Mouse (Mus musculus) adrenal gland, postnatal 10 days (tissue): Measurements from ENCODE around the gene 1700057G04Rik. TPM values are rescaled to one million over a fixed set of nuclear protein-coding genes. Genes with fewer than 3 reads are reported as not detected.

Source experiments
- DNase-seq: peaks from one replicate; pipeline ENCODE4 v3.0.0; 2021; ENCODE audit warnings: mixed read lengths
- long read RNA-seq, 2 experiments: library from polyadenylated mRNA; stranded (forward); transcript quantifications; one replicate each; pipeline ENCODE4 v2.0.0; 2021
- total RNA-seq, 2 experiments: library from RNA; stranded (reverse); gene quantifications; 2 replicates each; pipeline ENCODE4 v1.2.3; 2021

Gene 1700057G04Rik
- not detected for total RNA-seq
- long read RNA-seq, experiment 1, result 0 reads
- long read RNA-seq, experiment 2, result 0 reads

DNA sequence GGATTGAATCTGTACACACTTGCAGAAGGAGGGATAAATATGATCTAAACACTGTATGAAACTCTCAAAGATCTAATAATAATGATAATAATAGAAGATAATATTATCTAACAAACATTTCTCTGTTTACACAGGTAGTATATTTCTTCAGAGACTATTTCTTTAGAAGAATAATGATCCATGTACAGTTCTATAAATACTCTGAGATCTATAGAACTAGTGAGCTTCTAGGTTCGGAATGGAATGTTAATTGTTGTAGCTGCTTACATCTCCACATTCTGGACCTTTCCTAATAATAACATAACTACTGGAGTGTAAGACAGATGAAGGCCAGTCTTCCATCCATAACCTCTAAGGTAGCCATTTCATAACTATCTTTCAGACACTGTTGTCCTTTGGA lies at the start of gene 1700057G04Rik:
Gene 1700057G04Rik, plus strand, starts transcription at position 301 of the 400 bp plus-strand sequence.
- DNase-seq, result no peak

DNA sequence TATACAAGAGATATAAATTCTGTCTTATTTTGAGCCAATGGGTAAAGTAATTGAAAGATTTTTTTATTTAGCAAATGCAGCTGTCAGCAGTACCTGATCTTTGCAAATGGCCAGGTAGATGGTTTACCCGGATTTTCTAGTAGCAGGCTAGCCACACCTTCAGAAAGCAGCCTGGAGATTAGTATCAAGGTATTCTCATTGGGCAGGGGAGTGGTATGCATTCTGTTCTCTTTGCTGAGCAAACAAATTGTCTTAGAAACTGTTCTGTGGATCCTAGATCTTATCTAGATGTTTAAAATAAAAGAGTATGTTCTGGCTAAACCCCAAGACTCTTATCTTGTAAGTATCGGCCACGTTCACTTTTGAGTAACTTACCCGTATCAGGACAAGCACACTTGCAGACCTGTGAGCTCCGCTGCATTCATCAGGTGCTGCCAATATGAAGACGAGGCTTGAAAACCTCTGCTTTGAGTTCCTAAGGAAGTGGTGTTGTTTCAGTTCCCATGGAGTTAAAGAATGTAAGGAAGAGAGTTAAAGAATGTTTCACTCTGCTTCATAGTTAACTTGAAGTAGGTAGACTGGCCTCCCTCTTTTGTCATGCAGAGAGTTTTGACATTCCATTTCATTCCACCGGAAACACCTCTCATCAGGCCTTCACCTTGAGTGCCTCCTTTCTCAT lies 48.6 kb upstream of the 1700057G04Rik start:
- DNase-seq, result no peak

DNA sequence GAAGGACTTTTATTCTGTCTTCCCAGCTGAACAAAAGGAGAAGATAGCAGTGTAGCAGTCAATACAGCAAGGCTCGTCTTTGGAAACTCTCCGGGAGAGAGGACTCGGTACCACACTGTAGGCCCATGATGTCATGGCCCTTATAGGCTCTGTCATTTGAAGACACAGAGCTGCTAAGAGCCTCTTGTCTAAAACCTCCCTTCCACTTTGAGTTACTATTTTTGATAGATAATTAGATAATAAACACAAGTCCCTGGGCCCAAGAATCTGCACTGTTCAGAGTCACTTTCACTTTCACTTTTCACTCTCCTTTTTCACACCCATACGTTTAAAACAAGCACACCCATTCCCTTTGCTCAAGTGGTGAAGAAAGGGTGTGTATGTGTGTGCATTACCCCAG lies 43.5 kb upstream of the 1700057G04Rik start:
- DNase-seq, result no peak

DNA sequence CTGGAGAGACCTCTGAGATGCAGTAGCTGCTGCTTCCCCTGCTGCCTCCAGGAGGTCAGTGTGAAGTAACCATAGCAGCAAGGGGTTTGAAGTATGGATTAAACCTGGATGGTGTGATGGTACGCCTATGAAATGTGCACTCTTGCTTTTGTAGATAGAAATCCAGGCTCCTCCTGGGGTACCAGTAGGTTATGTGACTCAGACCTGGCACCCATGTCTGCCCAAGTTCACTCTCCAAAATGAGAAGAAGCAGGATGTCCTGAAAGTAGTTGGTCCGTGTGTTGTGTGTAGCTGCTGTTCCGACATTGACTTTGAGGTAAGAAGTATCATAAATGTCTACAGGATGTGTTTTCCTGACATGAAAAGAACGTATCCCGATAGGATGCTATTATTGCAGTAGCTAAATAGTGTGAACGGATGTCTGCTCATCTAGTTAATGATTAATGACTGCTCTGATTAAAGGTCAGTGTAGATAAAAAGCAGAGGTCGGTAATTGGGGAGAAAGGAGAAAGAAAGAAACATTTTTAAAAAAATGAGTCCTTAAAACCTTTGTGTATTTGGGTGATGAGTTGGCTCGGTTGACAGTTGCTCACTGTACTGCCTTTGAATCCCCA lies 42.5 kb upstream of the 1700057G04Rik start:
- DNase-seq, result no peak

DNA sequence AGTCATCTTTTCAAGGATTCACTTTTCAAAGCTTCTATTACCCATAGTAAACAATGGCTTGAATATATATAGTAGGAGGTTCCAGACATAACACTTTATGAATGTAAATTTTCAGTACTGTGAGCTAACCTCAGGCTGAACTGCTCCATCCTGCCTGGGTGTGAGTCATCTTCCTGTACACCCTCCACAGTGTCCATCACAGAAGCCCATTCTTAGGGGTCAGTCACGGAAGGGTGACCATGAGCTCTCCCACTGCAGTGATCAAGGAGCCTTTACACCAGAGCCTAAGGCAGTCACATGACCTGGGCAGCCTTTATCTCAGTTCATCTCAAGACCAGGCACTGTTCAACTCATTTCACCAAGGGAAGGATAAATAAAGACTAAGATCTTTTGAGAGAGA lies 41.4 kb upstream of the 1700057G04Rik start:
- no peak for DNase-seq

DNA sequence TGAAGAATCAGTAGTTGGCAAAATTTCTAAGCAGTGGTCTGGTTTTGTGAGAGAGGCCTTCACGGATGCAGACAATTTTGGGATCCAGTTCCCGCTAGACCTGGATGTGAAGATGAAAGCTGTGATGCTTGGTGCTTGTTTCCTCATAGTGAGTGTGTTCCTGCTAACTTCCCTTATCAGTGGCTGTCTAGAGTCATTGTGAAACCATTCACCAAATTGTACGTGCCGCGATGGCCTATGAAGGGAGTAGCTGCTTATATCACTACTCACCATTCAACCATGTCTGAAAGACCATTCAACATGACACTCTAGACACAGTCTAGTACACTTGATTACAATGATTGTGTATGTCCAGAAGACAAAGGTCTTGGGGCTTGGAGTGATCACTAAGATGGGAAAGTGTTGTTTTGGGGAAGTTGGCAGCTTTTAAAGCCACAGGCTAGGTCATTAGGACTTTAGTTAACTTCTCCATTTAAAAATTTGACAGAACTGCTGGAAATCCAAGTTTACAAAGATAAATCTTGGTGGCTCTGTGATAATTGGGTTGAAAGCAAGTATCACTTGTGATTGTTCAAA lies 39.3 kb upstream of the 1700057G04Rik start:
- no peak for DNase-seq

DNA sequence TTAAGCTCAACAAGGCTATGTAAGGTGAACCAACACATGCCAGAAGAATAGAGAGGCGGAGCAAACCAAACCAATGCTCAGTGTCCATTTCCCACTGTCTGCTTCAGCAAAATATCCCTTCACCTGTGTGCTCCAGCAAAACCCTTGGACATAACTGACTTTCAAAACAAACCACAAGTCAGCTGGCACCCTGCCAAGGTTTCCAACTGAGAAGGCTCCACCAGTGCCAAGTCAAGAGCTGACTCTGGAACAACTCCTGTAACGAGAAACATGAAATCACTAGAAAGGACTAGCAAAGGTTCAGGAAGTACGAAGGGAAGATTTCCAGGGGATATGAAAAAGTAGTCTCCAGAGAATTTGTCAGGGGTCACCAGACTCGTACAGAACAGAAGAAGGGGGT lies 38.2 kb upstream of the 1700057G04Rik start:
- peak; percentile 88 for DNase-seq

DNA sequence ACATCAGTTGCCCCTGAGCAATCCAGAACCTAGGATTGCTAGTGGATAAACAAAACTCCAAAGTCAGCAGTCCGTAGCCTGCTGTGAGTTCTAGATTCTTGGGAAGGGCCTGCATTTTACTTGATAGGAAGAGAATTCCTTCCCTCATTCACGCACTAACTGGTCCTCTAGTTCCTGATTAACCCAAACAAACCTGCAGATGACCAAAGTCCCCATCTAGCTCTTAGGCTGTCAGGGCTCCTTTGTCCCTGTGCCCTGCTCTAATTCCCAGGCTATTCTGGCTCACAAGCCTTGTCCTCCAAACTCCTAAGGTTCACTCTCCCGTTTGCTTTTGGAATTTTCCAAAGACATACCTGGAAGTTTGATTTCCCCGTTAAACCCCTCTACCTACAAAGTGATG lies 36.5 kb upstream of the 1700057G04Rik start:
- no peak for DNase-seq

DNA sequence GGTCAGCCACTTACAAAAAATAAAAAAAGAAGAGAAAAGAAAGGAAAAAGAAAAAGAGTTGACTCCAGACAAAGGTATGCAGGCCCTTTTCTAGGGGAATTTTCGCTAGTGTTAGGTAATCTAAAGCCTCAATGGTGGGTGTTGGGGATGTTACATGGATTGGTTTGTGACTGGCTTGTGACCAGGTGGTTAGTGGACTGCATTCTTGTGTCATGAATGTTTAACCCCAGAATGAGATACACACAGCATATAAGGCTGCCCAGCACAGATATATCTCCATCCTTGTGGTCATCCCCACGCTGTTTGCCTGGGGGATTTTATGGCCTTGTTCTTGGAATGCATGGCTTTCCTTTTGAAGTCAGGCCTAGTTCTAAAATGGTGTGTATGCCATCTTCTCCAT lies 35.9 kb upstream of the 1700057G04Rik start:
- DNase-seq, result no peak

DNA sequence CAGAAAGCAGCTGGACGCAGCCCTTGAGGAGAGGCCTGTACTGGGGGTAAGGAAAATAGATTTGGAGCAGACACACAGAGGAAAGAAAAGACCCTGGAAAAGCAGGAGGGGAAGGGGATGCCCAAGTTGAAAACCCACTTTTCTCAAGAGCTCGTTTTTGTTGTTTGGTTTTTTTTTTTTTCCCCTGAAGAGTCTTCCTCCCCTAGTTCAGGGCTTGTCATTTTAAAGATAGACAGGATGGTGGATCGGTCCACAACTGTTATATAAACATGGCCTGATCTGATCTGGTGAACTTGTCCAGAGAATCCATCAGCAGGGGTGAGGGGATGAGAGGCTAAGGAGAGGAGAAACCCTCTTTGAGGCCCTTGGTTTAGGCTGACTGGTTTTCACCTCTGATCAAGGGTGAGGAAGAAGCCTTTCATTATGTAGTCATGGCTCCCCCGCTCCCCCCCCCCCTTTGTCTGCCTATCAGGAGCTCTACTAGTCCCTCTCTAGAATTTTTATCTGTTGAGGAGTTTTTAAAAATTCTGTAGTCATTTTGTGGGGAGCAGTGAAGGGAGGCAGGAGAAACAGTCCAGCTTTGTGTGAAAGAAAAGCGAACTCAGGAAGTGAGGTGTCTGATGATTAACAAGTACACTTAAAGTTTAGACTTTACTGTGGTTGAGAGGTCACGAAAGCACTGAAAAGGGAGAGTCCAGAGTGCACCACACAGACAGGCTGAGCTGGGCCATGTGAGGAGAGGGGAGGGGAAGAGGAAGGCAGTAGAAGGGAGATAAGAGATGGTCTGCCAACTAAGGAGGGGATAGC lies 35.0 kb upstream of the 1700057G04Rik start:
- DNase-seq, result no peak

DNA sequence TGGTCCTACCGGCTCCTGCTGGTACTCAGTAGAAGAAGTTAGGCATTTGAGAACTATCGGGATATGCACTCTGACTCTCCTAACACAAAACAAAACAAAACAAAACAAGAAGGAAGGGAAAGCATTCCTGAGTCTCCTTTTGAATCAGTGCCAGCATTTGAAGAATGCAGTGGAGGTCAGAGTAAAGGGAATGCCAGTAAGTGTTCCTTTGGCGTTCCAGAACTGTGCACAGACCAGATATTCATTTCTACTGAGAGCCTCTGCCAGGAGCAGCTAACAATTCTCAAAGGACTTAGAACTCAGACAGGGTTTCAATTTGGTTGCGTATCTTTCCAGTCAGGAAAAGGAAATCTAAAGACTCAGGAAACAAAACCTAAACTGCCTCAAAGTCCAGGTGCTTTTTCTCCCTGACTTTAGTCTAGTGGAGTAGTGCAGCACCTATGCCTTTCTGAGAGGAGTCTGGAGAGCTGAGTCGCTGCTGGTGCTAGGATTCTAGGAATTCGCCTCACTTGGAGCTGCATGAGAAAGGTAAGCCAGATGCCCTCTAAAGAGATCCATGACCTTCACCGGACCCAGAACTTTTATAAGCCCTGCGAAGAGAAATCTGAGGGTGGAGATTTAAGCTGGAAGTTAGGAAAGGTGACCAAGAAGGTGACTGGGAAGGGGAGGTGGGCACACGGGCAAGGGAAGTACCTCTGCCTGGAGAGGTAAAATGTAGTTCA lies 33.5 kb upstream of the 1700057G04Rik start, which contains the start of gene Plscr2:
Gene Plscr2, plus strand, starts transcription at position 117 of the 722 bp plus-strand sequence.
- peak; percentile 43 for DNase-seq

DNA sequence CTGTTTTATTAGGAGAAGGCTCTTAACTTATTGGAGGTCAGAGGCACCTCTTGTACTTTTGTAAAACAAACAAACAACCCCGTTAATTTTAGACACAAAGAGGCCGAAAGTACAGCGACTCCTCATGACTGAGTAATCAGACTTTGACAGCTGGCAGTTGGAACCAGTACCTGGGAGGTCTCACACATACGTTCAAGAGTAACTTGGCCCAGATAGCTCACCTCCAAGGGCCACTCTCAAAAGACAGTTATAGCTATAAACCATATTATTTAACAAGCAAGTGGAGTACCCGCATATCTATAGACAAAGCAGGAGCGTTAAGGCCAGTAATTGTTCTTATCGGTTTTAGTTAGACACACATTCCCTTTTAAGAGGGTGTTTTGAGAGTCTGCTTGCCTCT lies 32.8 kb upstream of the 1700057G04Rik start:
- DNase-seq, result no peak

DNA sequence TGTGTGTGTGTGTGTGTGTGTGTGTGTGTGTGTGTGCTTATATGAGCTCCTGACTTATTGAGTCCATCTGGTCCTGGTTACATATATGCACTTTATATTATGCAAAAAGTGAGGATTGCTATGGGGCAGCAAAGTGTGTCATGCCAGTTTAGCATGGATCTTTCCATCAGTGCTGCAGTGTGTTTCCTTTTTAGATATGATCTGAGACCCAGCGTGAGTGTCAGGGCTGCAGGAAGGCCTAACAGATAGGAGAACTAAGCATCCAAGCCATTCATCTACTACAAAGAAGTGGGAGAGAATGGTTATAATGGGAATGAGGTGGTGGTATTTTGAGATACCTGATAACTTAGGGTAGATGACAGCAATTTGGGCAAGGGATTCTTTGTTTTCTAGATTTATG lies 29.1 kb upstream of the 1700057G04Rik start:
- no peak for DNase-seq

DNA sequence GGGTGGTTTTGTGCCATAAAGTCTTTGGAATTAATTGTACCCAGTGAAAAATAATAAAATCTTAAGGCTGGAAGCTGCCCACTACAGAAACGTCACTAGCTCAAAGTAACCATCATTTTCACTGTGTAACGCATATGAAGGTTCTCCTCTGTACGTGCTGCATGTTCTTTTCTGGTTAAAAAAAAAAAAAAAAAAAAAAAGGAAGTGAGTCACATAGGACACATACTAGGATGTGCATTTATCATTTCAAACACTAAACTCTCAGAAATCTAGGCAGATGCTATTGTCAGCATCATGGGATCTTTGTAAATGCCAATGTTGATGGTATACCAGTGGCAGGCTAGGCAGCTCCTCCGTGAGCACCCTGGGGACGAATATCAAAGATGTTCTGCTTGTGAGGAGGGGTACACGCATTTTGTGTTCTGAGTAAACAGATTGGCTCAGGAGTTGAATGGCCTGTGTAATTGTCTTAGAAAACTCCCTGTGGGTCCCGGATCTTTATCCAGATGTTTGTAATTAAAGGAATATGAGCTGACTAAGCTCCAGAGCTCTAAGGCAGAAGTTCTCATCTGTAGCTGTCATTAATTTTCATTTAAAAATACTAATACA lies 26.5 kb upstream of the 1700057G04Rik start:
- DNase-seq, result no peak

DNA sequence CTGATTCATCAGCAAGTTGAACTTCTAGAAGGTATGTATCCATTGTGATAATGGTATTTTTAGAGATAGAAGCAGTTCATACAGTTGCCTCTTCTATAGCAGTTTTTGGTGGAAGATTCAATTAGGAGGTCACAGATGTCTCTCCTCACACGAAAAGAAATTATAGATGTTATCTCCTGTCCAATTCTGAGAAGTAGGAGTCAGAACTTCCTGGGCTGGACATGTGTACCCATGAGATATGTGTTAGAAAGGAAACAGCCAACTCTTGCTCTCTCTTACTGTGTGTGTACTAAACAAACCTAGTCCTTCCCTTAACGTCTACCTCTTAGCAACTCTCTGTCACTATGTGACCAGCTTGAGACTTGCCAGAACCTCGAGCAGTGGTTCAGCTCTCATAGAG lies 19.5 kb upstream of the 1700057G04Rik start:
- DNase-seq, result no peak

DNA sequence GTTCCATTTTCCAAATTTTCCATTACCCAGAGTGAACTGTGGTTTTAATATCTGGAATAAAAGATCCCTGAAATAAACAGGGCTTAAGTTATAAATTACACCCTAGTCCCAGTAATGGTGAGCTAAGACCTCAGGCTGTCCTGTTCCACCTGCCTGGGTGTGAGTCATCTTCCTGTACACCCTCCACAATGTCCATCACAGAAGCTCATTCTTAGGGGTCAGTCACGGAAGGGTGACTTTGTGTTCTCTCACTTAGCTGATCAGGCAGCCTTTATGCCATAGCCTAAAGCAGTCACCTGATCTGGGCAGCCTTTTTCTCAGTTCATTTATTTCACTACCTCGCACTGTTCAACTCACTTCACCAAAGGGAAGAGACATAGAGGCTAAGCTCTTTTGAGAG lies 17.0 kb upstream of the 1700057G04Rik start:
- DNase-seq, result no peak

DNA sequence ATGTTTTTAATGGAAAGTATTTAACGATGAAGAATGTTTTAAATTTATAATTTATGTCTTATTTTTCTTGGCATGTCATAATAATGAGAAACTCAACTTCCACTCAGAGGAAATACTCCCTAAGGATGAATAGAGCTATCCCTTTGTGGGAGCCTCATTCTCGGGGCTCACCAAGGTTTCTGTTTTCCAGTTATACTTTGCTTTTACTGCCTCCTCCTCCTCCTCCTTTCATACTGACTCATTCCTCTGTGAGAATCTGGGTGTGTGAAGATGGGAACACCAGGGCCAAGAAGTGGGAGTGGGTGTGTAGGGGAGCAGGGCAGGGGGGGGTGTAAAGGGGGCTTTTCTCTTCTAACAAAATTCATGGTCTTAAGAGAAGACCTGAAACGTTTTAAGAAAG lies 16.3 kb upstream of the 1700057G04Rik start:
- DNase-seq, result no peak

DNA sequence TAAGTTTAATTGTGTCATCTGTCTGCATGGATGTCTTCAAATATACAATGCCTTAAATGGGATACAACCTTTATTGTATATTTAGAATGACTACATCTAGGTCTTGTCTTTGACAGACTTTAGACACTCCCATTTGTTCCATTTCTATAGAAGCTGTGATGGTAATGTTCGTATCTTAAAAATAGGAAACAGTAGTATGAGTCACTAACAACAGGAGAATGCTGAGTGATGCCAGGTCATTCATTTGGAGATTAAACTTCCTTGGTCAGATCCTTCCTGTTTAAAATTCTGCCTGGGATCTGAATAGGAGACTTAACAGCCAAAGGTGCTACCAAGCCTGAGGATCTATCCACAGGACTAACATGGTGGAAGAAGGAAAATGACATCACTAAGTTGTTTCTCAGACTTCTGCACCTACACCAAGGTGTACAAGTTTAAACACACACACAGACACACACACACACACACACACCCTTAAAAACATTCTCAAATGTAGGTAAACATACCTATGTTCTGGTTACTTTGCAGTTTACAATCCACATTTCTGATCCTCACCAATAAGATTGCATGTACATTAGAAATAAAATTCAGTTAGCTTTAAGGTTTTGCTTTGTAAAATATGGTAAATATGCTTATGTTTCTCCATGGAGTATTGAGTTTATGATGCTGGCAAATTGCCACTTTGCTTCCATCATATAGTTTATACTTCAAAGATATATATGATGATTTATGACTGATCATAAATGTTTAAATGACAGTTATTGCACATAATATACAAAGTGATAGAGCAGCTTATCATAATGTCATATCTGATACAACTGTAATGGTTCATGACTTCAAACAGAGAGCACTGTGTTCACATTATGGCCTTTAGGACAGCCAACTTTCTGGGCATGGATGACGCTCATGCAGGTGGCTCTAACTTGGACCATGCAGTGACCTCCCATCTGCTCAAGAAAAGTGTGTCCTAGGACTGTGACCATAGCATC lies 15.3 kb upstream of the 1700057G04Rik start:
- DNase-seq, result no peak

DNA sequence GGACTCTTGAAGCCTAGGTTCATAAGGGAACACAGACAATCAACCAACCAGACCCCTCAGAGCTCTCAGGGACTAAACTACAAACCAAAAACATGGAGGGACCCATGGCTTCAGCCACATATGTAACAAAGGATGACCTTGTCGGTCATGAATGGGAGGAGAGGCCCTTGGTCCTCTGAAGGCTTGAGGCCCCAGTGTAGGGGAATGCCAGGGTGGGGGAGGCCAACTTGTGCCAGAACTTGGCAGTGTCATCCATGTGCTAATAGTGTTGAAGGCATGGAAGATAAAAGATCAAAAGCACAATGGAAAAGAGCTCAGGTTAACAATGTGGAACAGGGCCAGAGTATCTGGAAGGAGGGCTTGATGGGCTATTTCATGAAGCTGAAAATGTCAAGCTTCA lies 10.9 kb upstream of the 1700057G04Rik start:
- DNase-seq, result no peak

DNA sequence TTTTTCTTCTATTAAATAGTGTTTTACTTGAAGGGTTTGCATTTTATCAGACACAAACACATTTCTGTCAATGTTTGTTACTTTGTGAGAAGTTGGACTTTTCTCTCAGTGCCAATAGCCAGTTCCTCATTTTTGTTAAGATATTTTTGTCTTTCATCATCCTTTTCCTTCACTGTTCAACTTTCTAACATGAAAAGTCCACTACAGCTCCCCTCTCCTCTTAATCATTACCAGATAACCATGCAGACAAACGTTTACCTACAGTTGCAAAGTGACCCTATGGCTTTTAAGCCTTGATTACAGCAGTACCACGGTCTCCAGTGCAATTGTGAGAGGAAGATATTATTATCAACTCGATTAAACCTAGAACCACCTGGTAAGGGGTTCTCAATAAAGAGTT lies 8.0 kb upstream of the 1700057G04Rik start:
- no peak for DNase-seq
